Mouse (Mus musculus): ENCODE results near the gene Lrrc28. TPM values are rescaled to one million over a fixed set of nuclear protein-coding genes. Genes with fewer than 3 reads are reported as not detected.

Lrrc28 gene
- polyA plus RNA-seq, 1 experiment from 2014 or later = 10.7 TPM

- peak; percentile 80 for ATAC-seq
- Histone ChIP-seq H3K36me3 (ENCODE audit: control insufficient read depth, insufficient read depth, low read length) (no peaks in the 10 kb centered on the region), H3K4me2 (ENCODE audit: low read depth, low read length) (no peak overlapping the region), H3K4me3 (ENCODE audit: low read length) (no peak overlapping the region), H3K9ac (ENCODE audit: low read depth, low read length) (no peak overlapping the region), H3K9me3 (ENCODE audit: control insufficient read depth, low read length) (no peaks in the 10 kb centered on the region), H3K27ac (ENCODE audit: low read length) (no peak overlapping the region), H3K27me3 (replicated peaks; ENCODE audit: control insufficient read depth, insufficient read depth, low read length) (no peaks in the 10 kb centered on the region), H3K4me1 (ENCODE audit: control insufficient read depth, insufficient read depth, low read length) (no peaks in the 10 kb centered on the region; the same call in 1 of the 2 replicates)
- WGBS = 59% methylated on average over 16 of the region's 16 CpGs
Observed at GRCm38 (mm10) chr7:67678878-67679499, 33.9 kb upstream of the Lrrc28 start.

GRCm38 (mm10) chr7:67673656-67674055, 28.6 kb upstream of the Lrrc28 start:
- Histone ChIP-seq H3K4me3 (ENCODE audit: low read length) (no peak overlapping the region), H3K27ac (ENCODE audit: low read length) (no peak overlapping the region), H3K36me3 (ENCODE audit: control insufficient read depth, insufficient read depth, low read length) (peaks cover 7% of the 10 kb centered on the region), H3K4me1 (ENCODE audit: control insufficient read depth, insufficient read depth, low read length) (no peaks in the 10 kb centered on the region), H3K27me3 (replicated peaks; ENCODE audit: control insufficient read depth, insufficient read depth, low read length) (no peaks in the 10 kb centered on the region), H3K9ac (ENCODE audit: low read depth, low read length) (no peak overlapping the region), H3K9me3 (ENCODE audit: control insufficient read depth, low read length) (no peaks in the 10 kb centered on the region), H3K4me2 (ENCODE audit: low read depth, low read length) (no peak overlapping the region)
- WGBS = 85% methylated on average over 5 of the region's 5 CpGs
- no peak for ATAC-seq

- Histone ChIP-seq H3K4me2 (ENCODE audit: low read depth, low read length) (no peak overlapping the region), H3K9me3 (ENCODE audit: control insufficient read depth, low read length) (no peaks in the 10 kb centered on the region), H3K4me3 (ENCODE audit: low read length) (no peak overlapping the region), H3K36me3 (ENCODE audit: control insufficient read depth, insufficient read depth, low read length) (peaks cover 7% of the 10 kb centered on the region), H3K27me3 (replicated peaks; ENCODE audit: control insufficient read depth, insufficient read depth, low read length) (no peaks in the 10 kb centered on the region), H3K9ac (ENCODE audit: low read depth, low read length) (no peak overlapping the region), H3K27ac (ENCODE audit: low read length) (no peak overlapping the region), H3K4me1 (ENCODE audit: control insufficient read depth, insufficient read depth, low read length) (no peaks in the 10 kb centered on the region)
- ATAC-seq = peak; percentile 72
- 9% methylated on average over 10 of the region's 10 CpGs for WGBS
Observed at GRCm38 (mm10) chr7:67672650-67673049, 27.6 kb upstream of the Lrrc28 start.

- Histone ChIP-seq H3K9ac (ENCODE audit: low read depth, low read length) (no peak overlapping the region), H3K9me3 (ENCODE audit: control insufficient read depth, low read length) (no peaks in the 10 kb centered on the region), H3K4me1 (ENCODE audit: control insufficient read depth, insufficient read depth, low read length) (no peaks in the 10 kb centered on the region), H3K4me2 (ENCODE audit: low read depth, low read length) (no peak overlapping the region), H3K36me3 (ENCODE audit: control insufficient read depth, insufficient read depth, low read length) (peaks cover 7% of the 10 kb centered on the region), H3K27ac (ENCODE audit: low read length) (no peak overlapping the region), H3K27me3 (replicated peaks; ENCODE audit: control insufficient read depth, insufficient read depth, low read length) (no peaks in the 10 kb centered on the region), H3K4me3 (ENCODE audit: low read length) (no peak overlapping the region)
- 96% methylated on average over 1 of the region's 1 CpGs for WGBS
- ATAC-seq = no peak
Observed at GRCm38 (mm10) chr7:67670965-67671364, 25.9 kb upstream of the Lrrc28 start.

- H3K4me2 ChIP-seq (ENCODE audit: low read depth, low read length) = no peak overlapping the region
- H3K4me3 ChIP-seq (ENCODE audit: low read length) = no peak overlapping the region
- H3K27ac ChIP-seq (ENCODE audit: low read length) = no peak overlapping the region
- H3K36me3 ChIP-seq (ENCODE audit: control insufficient read depth, insufficient read depth, low read length) = no peaks in the 10 kb centered on the region
- H3K4me1 ChIP-seq (ENCODE audit: control insufficient read depth, insufficient read depth, low read length) = peaks cover 3% of the 10 kb centered on the region; the same call in 1 of the 2 replicates
- no peak overlapping the region for H3K9ac ChIP-seq (ENCODE audit: low read depth, low read length)
- H3K27me3 ChIP-seq (replicated peaks; ENCODE audit: control insufficient read depth, insufficient read depth, low read length) = no peaks in the 10 kb centered on the region
- no peak for ATAC-seq
- 82% methylated on average over 14 of the region's 14 CpGs for WGBS
- no peaks in the 10 kb centered on the region for H3K9me3 ChIP-seq (ENCODE audit: control insufficient read depth, low read length)
Observed at GRCm38 (mm10) chr7:67663981-67664694, 19.1 kb upstream of the Lrrc28 start.

GRCm38 (mm10) chr7:67662424-67662823, 17.4 kb upstream of the Lrrc28 start:
- H3K9me3 ChIP-seq (ENCODE audit: control insufficient read depth, low read length) = no peaks in the 10 kb centered on the region
- ATAC-seq = peak; percentile 72
- H3K4me1 ChIP-seq (ENCODE audit: control insufficient read depth, insufficient read depth, low read length) = peaks cover 3% of the 10 kb centered on the region; the same call in 1 of the 2 replicates
- H3K27me3 ChIP-seq (replicated peaks; ENCODE audit: control insufficient read depth, insufficient read depth, low read length) = no peaks in the 10 kb centered on the region
- WGBS = 68% methylated on average over 5 of the region's 5 CpGs
- H3K9ac ChIP-seq (ENCODE audit: low read depth, low read length) = no peak overlapping the region
- H3K4me3 ChIP-seq (ENCODE audit: low read length) = no peak overlapping the region
- H3K36me3 ChIP-seq (ENCODE audit: control insufficient read depth, insufficient read depth, low read length) = no peaks in the 10 kb centered on the region
- H3K4me2 ChIP-seq (ENCODE audit: low read depth, low read length) = no peak overlapping the region
- H3K27ac ChIP-seq (ENCODE audit: low read length) = no peak overlapping the region

- no peaks in the 10 kb centered on the region for H3K36me3 ChIP-seq (ENCODE audit: control insufficient read depth, insufficient read depth, low read length)
- no peaks in the 10 kb centered on the region for H3K9me3 ChIP-seq (ENCODE audit: control insufficient read depth, low read length)
- no peak overlapping the region for H3K4me3 ChIP-seq (ENCODE audit: low read length)
- H3K4me2 ChIP-seq (ENCODE audit: low read depth, low read length) = no peak overlapping the region
- H3K27me3 ChIP-seq (replicated peaks; ENCODE audit: control insufficient read depth, insufficient read depth, low read length) = no peaks in the 10 kb centered on the region
- WGBS = 87% methylated on average over 4 of the region's 4 CpGs
- no peak for ATAC-seq
- peaks cover 13% of the 10 kb centered on the region for H3K4me1 ChIP-seq (ENCODE audit: control insufficient read depth, insufficient read depth, low read length)
- no peak overlapping the region for H3K9ac ChIP-seq (ENCODE audit: low read depth, low read length)
- no peak overlapping the region for H3K27ac ChIP-seq (ENCODE audit: low read length)
Observed at GRCm38 (mm10) chr7:67658110-67658509, 13.0 kb upstream of the Lrrc28 start.

GRCm38 (mm10) chr7:67655186-67655585, 10.1 kb upstream of the Lrrc28 start:
- H3K27ac ChIP-seq (ENCODE audit: low read length) = no peak overlapping the region
- no peak overlapping the region for H3K4me2 ChIP-seq (ENCODE audit: low read depth, low read length)
- H3K4me3 ChIP-seq (ENCODE audit: low read length) = no peak overlapping the region
- H3K9ac ChIP-seq (ENCODE audit: low read depth, low read length) = 0 out of 2 replicates have a peak overlapping the region, but pooled peaks have one; percentile 37
- no peaks in the 10 kb centered on the region for H3K9me3 ChIP-seq (ENCODE audit: control insufficient read depth, low read length)
- 14% methylated on average over 1 of the region's 1 CpGs for WGBS
- H3K27me3 ChIP-seq (replicated peaks; ENCODE audit: control insufficient read depth, insufficient read depth, low read length) = no peaks in the 10 kb centered on the region
- no peaks in the 10 kb centered on the region for H3K36me3 ChIP-seq (ENCODE audit: control insufficient read depth, insufficient read depth, low read length)
- peaks cover 10% of the 10 kb centered on the region for H3K4me1 ChIP-seq (ENCODE audit: control insufficient read depth, insufficient read depth, low read length)
- ATAC-seq = peak; percentile 60; the same call in 1 of the 2 replicates

- 65% methylated on average over 7 of the region's 7 CpGs for whole genome bisulfite sequencing
- H3K9ac ChIP-seq (ENCODE audit: low read depth, low read length) = no peak overlapping the region
- H3K9me3 ChIP-seq (ENCODE audit: control insufficient read depth, low read length) = no peaks in the 10 kb centered on the region
- H3K27me3 ChIP-seq (replicated peaks; ENCODE audit: control insufficient read depth, insufficient read depth, low read length) = no peaks in the 10 kb centered on the region
- no peak overlapping the region for H3K4me3 ChIP-seq (ENCODE audit: low read length)
- H3K27ac ChIP-seq (ENCODE audit: low read length) = no peak overlapping the region
- no peaks in the 10 kb centered on the region for H3K36me3 ChIP-seq (ENCODE audit: control insufficient read depth, insufficient read depth, low read length)
- H3K4me2 ChIP-seq (ENCODE audit: low read depth, low read length) = no peak overlapping the region
- no peak for ATAC-seq
- H3K4me1 ChIP-seq (ENCODE audit: control insufficient read depth, insufficient read depth, low read length) = peaks cover 10% of the 10 kb centered on the region
Observed at GRCm38 (mm10) chr7:67654668-67655067, 9.6 kb upstream of the Lrrc28 start.
